Mouse (Mus musculus) heart, adult 8-10 months (tissue): ENCODE measurements around the gene Cilp2. TPM values are rescaled to one million over a fixed set of nuclear protein-coding genes. Genes with fewer than 3 reads are reported as not detected.
A peak's percentile ranks its signal among the peaks of the same experiment; 100 is the strongest.

ENCODE experiments used
- DNase-seq: peaks from one replicate; pipeline ENCODE4 v3.0.0; 2022; ENCODE audit warnings: low spot score
- total RNA-seq, 4 experiments: library from RNA; stranded (reverse); gene quantifications; 2 replicates each; pipeline ENCODE4 v1.2.4; 2022

Gene Cilp2
- total RNA-seq, 4 experiments from 2014 or later = 1.3 to 3.1 (median 2.4) TPM

DNA sequence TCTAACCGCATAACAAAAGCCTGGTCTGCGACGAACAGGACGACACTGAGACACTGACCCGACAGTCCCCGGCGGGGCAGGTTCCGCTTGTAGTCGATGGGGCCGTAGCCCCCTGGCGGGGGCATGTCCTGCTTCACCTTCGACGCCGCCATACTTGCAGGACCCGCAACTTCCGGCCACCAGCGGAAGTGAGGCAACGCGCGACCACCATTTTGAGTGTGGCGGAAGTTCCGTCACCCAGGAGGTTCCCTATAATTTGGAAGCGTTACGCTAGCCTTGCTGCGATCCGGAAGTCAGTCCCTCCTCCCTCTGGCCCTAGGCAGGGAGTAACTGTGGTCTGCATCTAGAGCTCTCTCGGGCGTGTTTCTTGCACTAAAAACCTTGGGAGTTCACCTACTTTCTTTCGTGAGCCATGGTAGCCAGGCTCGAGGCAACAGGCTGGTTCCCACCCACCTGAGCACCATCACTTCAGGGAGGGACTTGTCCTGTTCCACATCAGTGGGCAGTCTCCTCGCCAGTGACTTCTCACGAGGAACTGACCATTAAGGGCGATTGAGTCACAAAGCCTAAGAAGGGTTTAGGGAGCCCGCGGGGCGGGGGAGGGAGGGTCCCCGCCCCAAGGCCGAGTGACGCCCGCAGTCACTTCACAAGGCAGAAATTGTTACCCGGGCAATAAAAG lies 14.1 kb upstream of the Cilp2 start:
- peak; percentile 98 for DNase-seq

DNA sequence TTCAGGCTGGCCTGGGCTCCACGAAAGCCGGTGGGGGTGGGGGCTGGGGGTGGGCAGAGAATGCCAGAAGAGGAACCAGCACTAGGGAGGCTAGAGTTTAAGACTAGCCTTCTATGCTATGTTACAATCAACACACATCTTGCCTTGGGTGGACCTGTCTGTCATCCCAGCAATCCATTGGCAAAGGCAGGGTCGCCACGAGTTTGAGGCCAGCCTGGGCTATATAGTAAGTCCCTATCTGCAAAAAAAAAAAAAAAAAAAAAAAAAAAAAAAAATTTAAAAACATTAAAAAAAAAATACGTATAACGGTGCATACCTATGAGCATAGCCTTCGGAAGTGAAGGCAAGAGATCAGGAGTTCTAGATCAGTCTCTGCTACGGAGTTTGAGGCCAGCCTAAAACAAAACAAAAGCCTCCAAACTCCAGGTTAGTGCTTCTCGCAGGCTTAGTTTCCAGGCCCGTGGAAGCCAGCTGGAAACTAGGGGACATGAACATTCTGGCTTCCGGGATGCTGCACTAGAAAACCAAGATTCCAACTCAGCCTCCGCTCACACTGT lies 13.5 kb upstream of the Cilp2 start:
- DNase-seq = no peak

GRCm38 (mm10) chr8:69899876-69900275 lies 12.4 kb upstream of the Cilp2 start:
- DNase-seq = no peak

DNA sequence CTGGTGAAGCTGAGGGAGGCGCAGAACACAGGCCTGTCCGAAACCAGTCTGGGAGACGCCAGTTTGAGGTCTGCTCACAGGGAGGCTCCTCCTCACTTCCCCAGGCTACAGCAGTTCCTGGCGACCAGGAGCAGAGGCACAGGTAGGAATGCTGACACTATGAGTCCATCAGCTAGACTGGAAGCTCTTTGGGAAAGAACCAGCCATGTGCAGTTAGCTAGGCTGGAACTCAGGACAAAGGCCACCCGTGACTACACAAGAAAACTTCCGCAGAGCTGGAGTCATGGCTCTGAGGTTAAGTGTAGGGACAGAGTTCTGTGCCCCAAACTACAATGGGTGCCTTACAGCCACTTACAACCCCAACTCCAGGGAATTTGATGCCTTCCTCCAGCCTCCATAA lies 10.4 kb upstream of the Cilp2 start:
- DNase-seq = no peak

DNA sequence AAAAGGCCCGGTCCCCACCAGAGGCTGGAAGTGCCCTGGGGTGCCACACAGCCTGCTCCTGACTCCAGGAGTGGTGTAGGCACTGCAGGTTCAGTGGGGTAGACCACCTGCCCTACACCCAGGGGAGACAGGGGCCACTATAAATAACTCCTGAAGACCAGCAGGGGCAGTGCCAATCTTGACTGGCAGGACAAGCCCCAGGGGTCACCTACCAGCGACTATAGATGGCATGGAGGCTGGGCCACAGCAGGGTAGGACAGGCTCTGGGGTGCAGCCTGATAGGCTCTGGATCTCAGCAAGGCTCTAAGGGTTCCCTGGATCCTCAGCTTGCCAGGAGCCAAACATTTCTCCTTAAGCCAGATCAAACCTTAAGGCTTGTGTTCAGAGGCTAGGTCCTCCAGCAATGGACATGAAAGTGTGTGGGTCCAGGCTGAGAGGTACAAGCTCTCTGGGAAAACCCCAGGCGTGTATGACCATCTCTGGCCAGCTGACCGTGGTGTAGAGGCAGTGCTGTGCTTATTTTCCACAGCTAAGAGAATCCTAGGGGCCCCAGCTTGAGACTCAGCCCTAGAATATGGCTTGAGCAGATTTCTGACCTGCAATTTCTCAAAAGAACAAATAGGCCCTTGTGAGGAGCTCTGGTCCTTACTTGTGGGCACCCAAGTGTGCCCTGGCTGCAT lies 8.4 kb upstream of the Cilp2 start:
- DNase-seq = no peak

DNA sequence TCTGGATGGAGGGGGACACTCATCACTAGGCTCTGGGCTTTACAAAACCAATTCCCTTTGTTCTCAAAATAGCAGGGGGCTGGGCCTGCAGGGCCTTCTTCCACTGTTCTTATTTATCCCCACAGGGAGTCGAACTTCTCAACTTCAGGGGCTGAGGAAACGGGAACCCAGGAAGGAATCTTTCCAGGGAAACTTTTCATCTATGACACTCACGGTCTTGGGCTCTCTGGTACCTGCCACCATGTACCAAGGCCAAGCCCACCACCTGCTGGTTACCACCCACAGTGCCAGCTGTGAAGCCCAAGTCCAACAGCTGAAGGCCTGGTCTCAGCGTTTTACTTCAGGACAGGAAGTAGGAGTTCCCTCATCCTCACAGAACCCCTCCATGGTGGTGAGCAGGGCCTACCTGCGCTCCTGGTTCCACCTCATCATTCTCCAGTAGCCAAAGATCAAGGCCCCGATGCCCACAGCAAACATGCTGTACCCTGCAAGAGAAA lies 7.4 kb upstream of the Cilp2 start:
- no peak for DNase-seq

DNA sequence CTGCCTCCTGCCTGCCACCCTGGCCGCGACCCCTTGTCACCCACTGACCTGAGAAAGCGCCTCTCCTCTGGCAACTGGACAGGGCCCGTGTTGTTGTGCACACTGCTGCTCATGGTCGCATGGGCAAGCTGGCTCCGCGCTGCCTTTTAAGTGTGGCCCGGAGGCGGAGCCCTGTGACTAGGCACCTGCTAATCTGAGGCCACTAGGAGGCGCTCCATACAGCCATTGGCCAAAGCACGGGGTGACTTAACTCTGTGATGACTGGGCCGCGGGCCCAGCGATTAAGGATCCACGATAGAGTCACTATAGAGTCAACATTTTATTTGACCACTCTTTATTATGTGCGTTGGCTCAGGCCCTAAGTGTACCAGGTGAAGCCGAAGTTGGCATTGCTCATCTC lies 6.4 kb upstream of the Cilp2 start:
- no peak for DNase-seq

- no peak for DNase-seq
Observed at GRCm38 (mm10) chr8:69890813-69891241, 3.3 kb upstream of the Cilp2 start.

GRCm38 (mm10) chr8:69888902-69889301 lies 1.4 kb upstream of the Cilp2 start:
- no peak for DNase-seq

DNA sequence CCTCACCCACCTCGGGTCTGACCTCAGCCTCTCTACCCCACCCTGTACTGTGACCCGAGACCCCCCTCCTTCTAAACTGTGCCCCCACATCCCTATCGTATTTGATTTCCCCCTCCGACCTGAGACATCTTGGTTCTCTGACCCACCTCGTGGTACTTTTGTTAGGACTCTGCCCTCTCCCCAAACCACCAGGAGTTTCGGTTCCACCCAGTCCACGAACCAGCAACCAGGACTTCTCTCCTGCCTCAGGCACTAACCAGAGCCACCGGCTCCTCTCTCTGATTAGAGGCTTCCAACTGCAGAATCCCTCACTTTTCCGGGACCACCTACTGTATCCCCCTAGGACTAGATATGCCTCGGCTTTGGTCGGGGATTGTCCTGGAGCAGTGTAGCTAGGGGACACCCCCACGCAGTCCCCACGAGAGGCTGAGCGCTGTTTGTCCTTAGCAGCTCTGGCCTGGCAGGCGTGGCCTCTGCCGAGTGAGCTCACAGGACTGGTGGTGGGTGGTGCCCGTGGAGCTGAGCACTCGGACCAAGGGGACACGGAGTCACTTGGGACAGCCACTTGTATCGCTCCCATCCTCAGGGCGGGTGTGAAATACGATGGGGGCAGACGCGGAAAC lies 868 bp upstream of the Cilp2 start:
- no peak for DNase-seq

DNA sequence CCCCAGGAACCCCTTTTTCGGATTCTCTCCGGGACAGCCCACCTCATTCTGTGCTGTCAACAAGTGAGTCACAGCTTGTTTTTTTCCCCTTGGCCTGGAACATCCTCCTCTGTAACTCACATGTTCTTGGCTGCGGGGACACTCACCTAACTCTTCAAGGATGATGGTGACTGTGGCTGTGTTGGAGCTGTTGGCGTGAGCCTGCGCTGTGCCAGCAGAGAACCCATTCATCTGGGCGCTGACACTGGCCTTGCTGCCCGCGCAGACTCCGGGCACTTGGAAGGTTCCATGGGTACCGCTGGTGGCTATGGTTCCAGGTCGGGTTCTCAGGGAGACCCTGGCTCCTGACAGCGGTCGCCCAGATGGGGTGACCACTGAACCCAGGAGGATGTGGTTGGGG lies 3.3 kb downstream of the Cilp2 start:
- DNase-seq = no peak

DNA sequence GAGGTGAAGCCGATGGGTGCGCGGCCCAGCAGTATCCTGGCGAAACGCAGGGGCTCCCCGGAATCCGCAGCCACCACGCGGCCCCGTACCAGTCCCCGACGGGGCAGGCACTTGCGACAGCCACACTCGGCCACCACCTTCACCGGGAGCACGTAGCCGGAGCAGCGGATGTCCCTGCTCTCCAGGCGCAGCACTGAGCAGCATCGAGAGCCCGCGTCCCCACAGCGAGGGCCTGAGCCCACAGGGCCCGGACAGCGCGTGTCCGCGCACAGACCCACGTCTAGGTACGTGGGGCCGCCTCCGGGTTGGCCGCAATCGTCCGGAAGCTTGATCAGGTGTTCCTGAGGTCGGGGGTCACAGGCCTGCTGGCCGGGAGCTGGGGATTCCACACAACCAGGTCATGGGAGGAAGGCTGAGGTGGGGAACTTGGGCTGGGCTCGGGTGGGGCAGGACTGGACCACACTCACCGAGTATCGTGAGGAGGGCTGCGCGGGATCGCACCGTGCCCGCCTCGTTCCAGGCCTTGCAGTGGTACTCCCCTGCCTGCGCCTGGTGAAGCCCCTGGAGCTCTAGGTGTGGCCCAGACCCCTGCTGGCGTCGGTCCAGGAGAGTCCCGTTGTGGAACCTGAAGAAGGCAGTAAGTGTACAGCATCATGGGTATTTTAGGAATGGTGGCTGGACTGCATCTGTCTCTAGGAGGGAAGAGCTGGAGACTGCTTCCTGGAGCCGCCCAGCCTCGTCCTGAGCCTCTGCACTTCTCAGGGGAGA lies 4.5 kb downstream of the Cilp2 start:
- no peak for DNase-seq

DNA sequence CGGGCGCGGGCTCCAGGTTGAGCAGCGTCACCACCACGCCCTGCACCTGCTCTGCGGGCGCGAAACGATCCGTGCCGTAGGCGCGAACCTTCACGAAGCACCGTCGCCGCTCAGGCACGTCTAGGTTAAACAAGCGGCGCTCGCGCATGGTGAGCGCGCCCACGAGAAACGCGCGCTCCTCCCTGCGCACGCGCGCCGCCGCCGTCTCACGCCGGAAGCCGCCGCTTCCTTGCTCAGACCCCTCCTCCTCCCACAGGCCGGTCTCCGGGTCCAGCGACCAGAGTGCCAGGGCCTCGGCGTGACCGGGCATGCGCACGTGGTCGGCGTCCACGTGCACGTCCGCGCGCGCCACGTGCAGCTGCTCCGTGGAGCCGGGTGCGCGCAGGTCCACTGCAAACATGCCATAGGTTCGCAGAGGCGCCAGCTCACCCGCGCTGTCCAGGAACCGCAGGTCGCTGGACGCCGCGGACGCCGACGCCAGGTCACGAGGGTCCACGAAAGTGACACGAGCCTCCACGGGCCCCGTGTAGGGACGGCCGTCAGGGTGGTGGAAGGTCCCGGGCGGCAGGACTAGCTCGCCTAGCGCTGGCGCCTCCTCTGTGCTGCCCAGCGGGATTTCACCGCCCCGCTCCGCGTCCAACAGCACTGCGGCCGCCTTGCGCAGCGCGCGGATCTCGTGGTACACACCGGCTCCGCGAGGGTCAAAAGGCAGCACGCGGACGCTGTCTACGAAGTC lies 5.3 kb downstream of the Cilp2 start:
- no peak for DNase-seq

GRCm38 (mm10) chr8:69881261-69881865 lies 6.1 kb downstream of the Cilp2 start:
- DNase-seq = no peak

DNA sequence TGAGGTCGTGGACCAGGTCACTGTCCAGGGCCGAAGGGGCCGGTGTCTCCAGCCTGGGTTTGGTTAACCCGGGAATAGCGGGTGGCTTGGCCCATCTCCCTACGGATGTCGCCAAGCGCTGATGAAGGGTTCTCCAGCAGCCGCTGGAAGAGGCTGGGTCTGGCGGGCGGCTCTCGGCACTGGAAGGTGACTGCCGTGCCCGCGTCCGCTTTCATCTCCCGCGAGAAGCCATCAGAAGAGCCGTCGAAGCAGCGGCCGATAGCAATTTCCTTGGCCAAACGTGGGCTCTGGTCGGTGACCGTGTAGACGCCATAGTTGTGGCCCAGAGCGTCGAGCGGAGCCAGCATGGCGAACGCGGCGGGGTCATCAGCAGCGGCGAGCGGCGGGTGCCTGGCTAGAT lies 6.6 kb downstream of the Cilp2 start:
- no peak for DNase-seq

GRCm38 (mm10) chr8:69879678-69880077 lies 7.8 kb downstream of the Cilp2 start:
- DNase-seq = no peak

GRCm38 (mm10) chr8:69877992-69878391 lies 9.5 kb downstream of the Cilp2 start:
- no peak for DNase-seq

DNA sequence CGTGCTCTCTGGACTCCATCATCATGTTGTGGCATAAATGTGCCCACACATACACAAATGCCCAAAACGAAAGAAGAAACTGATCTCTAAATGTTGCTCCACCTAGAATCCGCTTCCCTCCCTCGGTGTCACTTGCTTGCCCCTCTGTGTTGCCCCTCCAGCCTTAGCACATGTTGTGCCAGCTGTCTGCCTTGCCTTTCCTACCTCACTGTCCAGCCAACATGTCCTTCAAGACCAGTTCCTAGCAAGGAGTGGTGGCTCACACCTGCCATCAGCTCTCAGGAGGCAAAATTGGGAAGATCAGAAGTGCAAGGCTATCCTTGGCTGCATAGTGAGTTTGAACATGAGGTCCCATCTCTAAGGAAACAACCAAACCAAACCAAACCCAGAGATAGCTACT lies 10.1 kb downstream of the Cilp2 start:
- DNase-seq = no peak

GRCm38 (mm10) chr8:69876967-69877366 lies 10.5 kb downstream of the Cilp2 start:
- DNase-seq = no peak

DNA sequence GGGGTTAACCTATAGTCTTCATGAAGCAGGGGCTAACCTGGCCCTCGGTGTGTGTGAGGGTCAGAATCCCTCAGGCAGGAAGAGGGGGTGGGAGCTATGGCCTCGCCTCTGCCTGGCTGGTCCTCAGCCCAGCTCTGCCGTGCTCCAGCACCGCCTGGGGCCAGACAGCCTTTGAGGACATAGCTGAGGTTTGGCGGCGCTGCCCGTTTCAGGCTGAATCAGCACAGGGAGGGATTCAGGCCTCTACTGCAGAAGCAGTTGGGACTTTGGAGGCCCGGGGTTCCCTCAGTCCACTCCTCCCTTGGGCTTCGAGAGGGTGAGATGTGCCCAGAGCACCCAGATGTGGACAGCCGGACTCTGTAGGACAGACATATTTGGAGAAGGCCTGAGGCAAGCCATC lies 11.4 kb downstream of the Cilp2 start:
- no peak for DNase-seq

- DNase-seq = no peak
Observed at GRCm38 (mm10) chr8:69874654-69875053, 12.8 kb downstream of the Cilp2 start.
